8 mouse cellular contexts compared by ENCODE assay signal in genomic region chr5:103691624-103692530, GRCm38 (mm10). TPM values are rescaled to one million over a fixed set of nuclear protein-coding genes. Genes with fewer than 3 reads are reported as not detected.
DNase-seq lines count a peak whose midpoint lies in the region; ATAC-seq and TF ChIP-seq lines count a peak whose summit lies in the region.

TSS of gene Aff1 (plus strand) at chr5:103692374.

- peak within 1 kb of the TSS; percentile 96 for H3K4me2 ChIP-seq in forebrain, embryonic 15.5 days (replicated peaks)
- H3K4me2 ChIP-seq in neural tube, embryonic 15.5 days: peak within 1 kb of the TSS; percentile 100

- peak within 1 kb of the TSS; percentile 69 for H3K9ac ChIP-seq in ES-E14 (ENCODE audit: insufficient read depth, low read depth, low read length, poor library complexity, severe bottlenecking)
- peak within 1 kb of the TSS; percentile 44 for H3K9ac ChIP-seq in forebrain, embryonic 15.5 days (replicated peaks)
- H3K9ac ChIP-seq in neural tube, embryonic 15.5 days (replicated peaks): peak within 1 kb of the TSS; percentile 46

- TF ChIP-seq CTCF in lung, adult 2 months (IDR thresholded peaks at IDR 0.05; ENCODE audit: insufficient read depth, low read length): no peak

- peak; percentile 60 for DNase-seq in ES-E14 (ENCODE audit: low read depth, low spot score)
- peak; percentile 39 for DNase-seq in cerebellum, adult 11-12 months
- DNase-seq in heart, postnatal 14 days: peak; percentile 95 to 96
- peak; percentile 21 to 76 for DNase-seq in layer of hippocampus, adult 18-20 months (ENCODE audit: low spot score in 2 of 2)
- DNase-seq in lung, adult 2 months: peak; percentile 96
- peak; percentile 84 for DNase-seq in testis, postnatal 14 days (ENCODE audit: low spot score)

- peak within 1 kb of the TSS; percentile 60 for H3K27ac ChIP-seq in ES-E14 (ENCODE audit: insufficient read depth, low read depth, low read length, poor library complexity, severe bottlenecking)
- no peak within 1 kb of the TSS for H3K27ac ChIP-seq in forebrain, embryonic 15.5 days (replicated peaks)
- H3K27ac ChIP-seq in neural tube, embryonic 15.5 days (replicated peaks): no peak within 1 kb of the TSS

- in situ Hi-C loops in ES-E14 (cut with MboI; ENCODE audit: low sequenced_read_pairs in 2 of 2, unreplicated experiment in 2 of 2): no loop called here

- 5% methylated on average over 50 of the region's 50 CpGs for WGBS in forebrain, embryonic 15.5 days
- WGBS in lung, adult 2 months: 1% methylated on average over 50 of the region's 50 CpGs
- WGBS in neural tube, embryonic 15.5 days: 6% methylated on average over 50 of the region's 50 CpGs

- H3K4me1 ChIP-seq in ES-E14 (ENCODE audit: control insufficient read depth in 2 of 2, insufficient read depth in 2 of 2, low read length in 2 of 2, poor library complexity in 1 of 2): peaks cover 0 to 5% of the 10 kb centered on the region in 2 experiments; a peak in 2 of 4 replicates
- peaks cover 17% of the 10 kb centered on the region for H3K4me1 ChIP-seq in forebrain, embryonic 15.5 days
- H3K4me1 ChIP-seq in lung, adult 2 months (ENCODE audit: control insufficient read depth, insufficient read depth, low read length): no peaks in the 10 kb centered on the region
- peaks cover 22% of the 10 kb centered on the region for H3K4me1 ChIP-seq in neural tube, embryonic 15.5 days

- H3K27me3 ChIP-seq in forebrain, embryonic 15.5 days: peaks cover 27% of the 10 kb centered on the region; the same call in 1 of the 2 replicates
- H3K27me3 ChIP-seq in neural tube, embryonic 15.5 days (replicated peaks): peaks cover 35% of the 10 kb centered on the region

- intact Hi-C loops in heart, postnatal 14 days (cut with DNase I): loop anchor here (2.0 kb wide), 1 partner anchor 61 kb away; no protein-coding TSS in a partner anchor

- H3K9me3 ChIP-seq in ES-E14 (ENCODE audit: control insufficient read depth, insufficient read depth, low read depth, low read length): no peaks in the 10 kb centered on the region
- H3K9me3 ChIP-seq in forebrain, embryonic 15.5 days: no peaks in the 10 kb centered on the region
- no peaks in the 10 kb centered on the region for H3K9me3 ChIP-seq in neural tube, embryonic 15.5 days (replicated peaks)

- H3K4me3 ChIP-seq in ES-E14 (ENCODE audit: insufficient read depth in 1 of 2, low read depth in 1 of 2, low read length in 2 of 2, poor library complexity in 1 of 2, severe bottlenecking in 1 of 2): peak within 1 kb of the TSS; percentile 88 to 99
- peak within 1 kb of the TSS; percentile 48 for H3K4me3 ChIP-seq in forebrain, embryonic 15.5 days
- H3K4me3 ChIP-seq in lung, adult 2 months (replicated peaks; ENCODE audit: extremely low read depth, low read depth, low read length): peak within 1 kb of the TSS; percentile 86
- H3K4me3 ChIP-seq in neural tube, embryonic 15.5 days (replicated peaks): peak within 1 kb of the TSS; percentile 58

- TF ChIP-seq POLR2A in lung, adult 2 months (IDR thresholded peaks at IDR 0.05; ENCODE audit: borderline replicate concordance, extremely low read depth, low read depth, low read length): peak; percentile 89; the same call in 1 of the 2 replicates

- H3K36me3 ChIP-seq in ES-E14 (ENCODE audit: control insufficient read depth, insufficient read depth, low read length, poor library complexity, severe bottlenecking): no peaks in the 10 kb centered on the region
- no peaks in the 10 kb centered on the region for H3K36me3 ChIP-seq in forebrain, embryonic 15.5 days
- H3K36me3 ChIP-seq in neural tube, embryonic 15.5 days: no peaks in the 10 kb centered on the region

- ATAC-seq in forebrain, embryonic 15.5 days (replicated peaks): peak; percentile 92
- ATAC-seq in neural tube, embryonic 15.5 days (ENCODE audit: low FRiP score): peak; percentile 87

TF ChIP-seq in ES-E14, 5 proteins besides CTCF, POLR2A, EP300 and RAD21:
- TF ChIP-seq MAFK (IDR thresholded peaks at IDR 0.05; ENCODE audit: insufficient read depth, low read depth, low read length): no peak
- TF ChIP-seq HCFC1 (IDR thresholded peaks at IDR 0.05; ENCODE audit: borderline replicate concordance, insufficient read depth, low read length): 0 out of 2 replicates have a peak, but pooled peaks have one; percentile 44
- peak; percentile 97 for TF ChIP-seq ZNF384 (IDR thresholded peaks at IDR 0.05; ENCODE audit: low read depth, low read length)

RNA-seq across cellular contexts. Expression of gene Aff1, which starts in this region (rescaled TPM):
- 21.2 and 26.0 TPM in 2 replicates for total RNA-seq in ES-E14 (2012; rRNA removed)
- polyA plus RNA-seq in forebrain, embryonic 15.5 days (2015; fragmentation: Nextera tagmentation; extraction: Ambion mirVana): 1.2 and 2.4 TPM in 2 replicates
- 10 to 100 TPM; 47.4 to 53.4 TPM for total RNA-seq in heart, postnatal 14 days (2021)
- 10 to 100 TPM; 20.8 to 23.0 TPM for total RNA-seq in layer of hippocampus, adult 18-20 months (2021)
- polyA plus RNA-seq in lung, adult 2 months (2012; rRNA removed): 15.3 and 19.2 TPM in 2 replicates
- polyA plus RNA-seq in neural tube, embryonic 15.5 days (2015; fragmentation: Nextera tagmentation; extraction: Ambion mirVana): 1.7 and 5.8 TPM in 2 replicates

Comparison
In these comparisons a context has a peak if more than half of its experiments do, and no peak if none do; other contexts are left out.
1. DNase-seq: peak in every context shown above with its lines; median percentile 96 in lung, adult 2 months; 96 in heart, postnatal 14 days; 84 in testis, postnatal 14 days; 60 in ES-E14; 48 in layer of hippocampus, adult 18-20 months; 39 in cerebellum, adult 11-12 months.